Mouse (Mus musculus): ENCODE data around the gene Synpo2l. TPM values are rescaled to one million over a fixed set of nuclear protein-coding genes. Genes with fewer than 3 reads are reported as not detected.
"Not testable (repeated sequence)": the region's sequence is repeated elsewhere in the genome, so short reads cannot be mapped to it uniquely, and the experiment has no call there.

Synpo2l gene
- polyA plus RNA-seq, 1 experiment from 2014 or later, result 0.26 TPM

DNA sequence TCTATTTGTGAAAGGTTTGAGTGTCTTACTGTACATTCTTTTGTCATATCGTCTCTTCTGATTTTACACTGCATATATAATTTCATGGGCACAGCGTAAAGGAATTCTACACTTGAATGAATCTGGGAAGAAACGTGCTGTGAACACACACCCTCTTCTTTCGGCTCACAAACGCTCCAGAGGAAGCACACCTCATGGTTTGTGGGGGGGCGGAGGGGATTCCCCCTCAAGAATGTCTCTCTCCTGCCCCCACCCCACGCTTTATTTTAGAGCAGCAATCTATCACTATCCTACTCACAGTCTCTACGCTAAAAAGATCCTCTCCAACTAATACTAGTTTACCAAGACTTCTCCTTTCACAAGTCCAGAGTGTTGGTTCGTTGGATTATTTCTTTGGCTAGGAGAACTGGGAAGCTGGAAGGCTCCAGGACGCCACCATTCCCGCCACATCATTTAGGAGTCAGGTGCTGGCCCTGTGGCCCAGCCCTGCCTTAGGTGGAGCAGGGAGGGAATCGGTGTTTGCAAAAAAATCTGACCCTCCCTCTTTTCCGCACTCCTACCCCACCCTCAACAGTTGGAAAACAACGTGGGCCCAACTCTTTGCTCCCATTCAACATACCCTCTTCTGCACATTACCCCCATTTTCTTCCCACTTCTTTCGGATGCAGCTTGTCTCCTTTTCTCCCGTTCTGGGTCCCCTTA is 28.1 kb downstream of the Synpo2l start:
- WGBS, result 2% methylated on average over 16 of the region's 16 CpGs
- Histone ChIP-seq H3K27ac (ENCODE audit: low read depth, low read length) (peak overlapping the region; percentile 56), H3K4me2 (replicated peaks; ENCODE audit: low read depth, low read length) (peak overlapping the region; percentile 69), H3K27me3 (ENCODE audit: control insufficient read depth, insufficient read depth, low read length) (no peaks in the 10 kb centered on the region), H3K9ac (ENCODE audit: low read depth, low read length) (peak overlapping the region; percentile 97), H3K9me3 (ENCODE audit: control insufficient read depth, low read length) (no peaks in the 10 kb centered on the region), H3K4me3 (ENCODE audit: low read length) (peak overlapping the region; percentile 79), H3K4me1 (ENCODE audit: control insufficient read depth, insufficient read depth, low read length) (no peaks in the 10 kb centered on the region), H3K36me3 (ENCODE audit: control insufficient read depth, insufficient read depth, low read length) (no peaks in the 10 kb centered on the region)
- peak; percentile 59 for ATAC-seq (ENCODE audit: low FRiP score, low TSS enrichment)

DNA sequence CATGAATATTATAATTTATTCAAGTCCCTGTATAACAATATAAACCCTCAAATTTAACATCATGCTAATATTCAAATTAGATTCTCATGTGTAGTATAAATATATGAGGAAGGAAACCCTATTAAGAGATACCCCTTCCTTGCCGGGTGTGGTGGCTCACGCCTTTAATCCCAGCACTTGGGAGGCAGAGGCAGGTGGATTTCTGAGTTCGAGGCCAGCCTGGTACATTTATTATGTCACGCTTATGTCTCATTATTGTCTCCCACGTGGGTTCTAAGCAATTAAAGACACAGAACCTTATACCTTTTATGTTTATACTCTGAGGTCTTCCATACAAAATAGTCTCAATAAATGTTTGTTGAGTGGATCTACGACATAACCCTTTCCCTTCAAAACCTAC is 29.5 kb downstream of the Synpo2l start:
- no peak overlapping the region for H3K4me3 ChIP-seq (ENCODE audit: low read length)
- ATAC-seq (ENCODE audit: low FRiP score, low TSS enrichment), result no peak
- H3K27me3 ChIP-seq (ENCODE audit: control insufficient read depth, insufficient read depth, low read length), result no peaks in the 10 kb centered on the region
- no peak overlapping the region for H3K9ac ChIP-seq (ENCODE audit: low read depth, low read length)
- 91% methylated on average over 6 of the region's 6 CpGs for WGBS
- no peaks in the 10 kb centered on the region for H3K4me1 ChIP-seq (ENCODE audit: control insufficient read depth, insufficient read depth, low read length)
- no peak overlapping the region for H3K4me2 ChIP-seq (replicated peaks; ENCODE audit: low read depth, low read length)
- H3K27ac ChIP-seq (ENCODE audit: low read depth, low read length), result no peak overlapping the region
- H3K36me3 ChIP-seq (ENCODE audit: control insufficient read depth, insufficient read depth, low read length), result no peaks in the 10 kb centered on the region
- no peaks in the 10 kb centered on the region for H3K9me3 ChIP-seq (ENCODE audit: control insufficient read depth, low read length)

GRCm38 (mm10) chr14:20637818-20638574 is 30.2 kb downstream of the Synpo2l start:
- no peaks in the 10 kb centered on the region for H3K27me3 ChIP-seq (ENCODE audit: control insufficient read depth, insufficient read depth, low read length)
- no peaks in the 10 kb centered on the region for H3K36me3 ChIP-seq (ENCODE audit: control insufficient read depth, insufficient read depth, low read length)
- H3K27ac ChIP-seq (ENCODE audit: low read depth, low read length), result no peak overlapping the region
- ATAC-seq (ENCODE audit: low FRiP score, low TSS enrichment), result no peak
- no peak overlapping the region for H3K4me2 ChIP-seq (replicated peaks; ENCODE audit: low read depth, low read length)
- no peaks in the 10 kb centered on the region for H3K9me3 ChIP-seq (ENCODE audit: control insufficient read depth, low read length)
- no peak overlapping the region for H3K4me3 ChIP-seq (ENCODE audit: low read length)
- WGBS, result 80% methylated on average over 2 of the region's 2 CpGs
- no peak overlapping the region for H3K9ac ChIP-seq (ENCODE audit: low read depth, low read length)
- H3K4me1 ChIP-seq (ENCODE audit: control insufficient read depth, insufficient read depth, low read length), result no peaks in the 10 kb centered on the region

- not testable (repeated sequence) for H3K27ac ChIP-seq (ENCODE audit: low read depth, low read length); H3K4me1 ChIP-seq (ENCODE audit: control insufficient read depth, insufficient read depth, low read length); H3K4me3 ChIP-seq (ENCODE audit: low read length); H3K27me3 ChIP-seq (ENCODE audit: control insufficient read depth, insufficient read depth, low read length); H3K9me3 ChIP-seq (ENCODE audit: control insufficient read depth, low read length); ATAC-seq (ENCODE audit: low FRiP score, low TSS enrichment); H3K9ac ChIP-seq (ENCODE audit: low read depth, low read length); H3K36me3 ChIP-seq (ENCODE audit: control insufficient read depth, insufficient read depth, low read length); H3K4me2 ChIP-seq (replicated peaks; ENCODE audit: low read depth, low read length)
- 97% methylated on average over 3 of the region's 3 CpGs for WGBS
These were observed 31.2 kb downstream of the Synpo2l start for GRCm38 (mm10) chr14:20636968-20637367.

DNA sequence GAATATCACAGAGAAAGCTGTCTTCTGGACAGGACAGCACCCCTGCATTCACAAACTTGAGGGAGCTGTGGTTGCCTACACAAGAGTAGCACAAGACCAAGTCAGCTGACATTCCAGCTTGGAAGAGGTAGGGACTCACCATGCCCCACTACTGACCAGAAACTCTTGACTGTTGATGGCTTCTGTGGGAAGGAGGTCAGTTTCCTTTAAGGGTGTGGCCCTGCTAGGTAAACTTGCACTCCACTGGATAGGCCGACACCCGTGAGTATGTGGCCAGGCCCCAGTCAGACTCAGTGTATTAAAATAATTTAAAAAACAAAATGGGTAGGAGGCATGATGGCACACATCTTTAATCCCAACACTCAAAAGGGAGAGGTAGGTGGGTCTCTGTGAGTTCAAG is 32.6 kb downstream of the Synpo2l start:
- no peaks in the 10 kb centered on the region for H3K4me1 ChIP-seq (ENCODE audit: control insufficient read depth, insufficient read depth, low read length)
- ATAC-seq (ENCODE audit: low FRiP score, low TSS enrichment), result no peak
- no peak overlapping the region for H3K9ac ChIP-seq (ENCODE audit: low read depth, low read length)
- no peak overlapping the region for H3K4me2 ChIP-seq (replicated peaks; ENCODE audit: low read depth, low read length)
- no peak overlapping the region for H3K27ac ChIP-seq (ENCODE audit: low read depth, low read length)
- H3K4me3 ChIP-seq (ENCODE audit: low read length), result no peak overlapping the region
- whole genome bisulfite sequencing, result 89% methylated on average over 2 of the region's 2 CpGs
- no peaks in the 10 kb centered on the region for H3K9me3 ChIP-seq (ENCODE audit: control insufficient read depth, low read length)
- H3K36me3 ChIP-seq (ENCODE audit: control insufficient read depth, insufficient read depth, low read length), result no peaks in the 10 kb centered on the region
- no peaks in the 10 kb centered on the region for H3K27me3 ChIP-seq (ENCODE audit: control insufficient read depth, insufficient read depth, low read length)

- Histone ChIP-seq H3K27ac (ENCODE audit: low read depth, low read length) (no peak overlapping the region), H3K4me1 (ENCODE audit: control insufficient read depth, insufficient read depth, low read length) (no peaks in the 10 kb centered on the region), H3K27me3 (ENCODE audit: control insufficient read depth, insufficient read depth, low read length) (no peaks in the 10 kb centered on the region), H3K9ac (ENCODE audit: low read depth, low read length) (no peak overlapping the region), H3K4me2 (replicated peaks; ENCODE audit: low read depth, low read length) (no peak overlapping the region), H3K4me3 (ENCODE audit: low read length) (no peak overlapping the region), H3K9me3 (ENCODE audit: control insufficient read depth, low read length) (no peaks in the 10 kb centered on the region), H3K36me3 (ENCODE audit: control insufficient read depth, insufficient read depth, low read length) (no peaks in the 10 kb centered on the region)
- ATAC-seq (ENCODE audit: low FRiP score, low TSS enrichment), result no peak
- WGBS, result 42% methylated on average over 4 of the region's 4 CpGs
These were observed 36.9 kb downstream of the Synpo2l start for GRCm38 (mm10) chr14:20631253-20631652.

DNA sequence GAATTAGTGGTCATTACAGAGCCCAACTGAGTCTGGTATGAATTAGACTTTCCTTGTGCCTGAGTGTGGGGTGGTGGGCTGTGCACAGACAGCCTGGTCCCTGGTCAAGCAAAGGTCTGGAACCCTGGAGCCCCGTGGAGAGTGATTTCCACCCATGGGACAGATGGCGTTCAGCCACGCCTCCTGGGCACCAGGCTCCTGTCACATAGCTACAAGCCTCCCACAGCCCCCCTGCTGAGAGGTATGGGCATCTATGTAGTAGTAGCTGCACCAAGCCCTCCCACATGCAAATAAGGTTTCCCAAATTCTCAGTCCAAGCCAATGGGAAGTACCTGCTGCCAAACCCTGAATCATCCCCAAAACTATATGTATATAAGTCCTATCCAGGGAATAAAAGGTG is 41.2 kb downstream of the Synpo2l start:
- Histone ChIP-seq H3K4me2 (replicated peaks; ENCODE audit: low read depth, low read length) (no peak overlapping the region), H3K4me1 (ENCODE audit: control insufficient read depth, insufficient read depth, low read length) (no peaks in the 10 kb centered on the region), H3K4me3 (ENCODE audit: low read length) (no peak overlapping the region), H3K9me3 (ENCODE audit: control insufficient read depth, low read length) (no peaks in the 10 kb centered on the region), H3K9ac (ENCODE audit: low read depth, low read length) (no peak overlapping the region), H3K27ac (ENCODE audit: low read depth, low read length) (no peak overlapping the region), H3K36me3 (ENCODE audit: control insufficient read depth, insufficient read depth, low read length) (no peaks in the 10 kb centered on the region), H3K27me3 (ENCODE audit: control insufficient read depth, insufficient read depth, low read length) (no peaks in the 10 kb centered on the region)
- no peak for ATAC-seq (ENCODE audit: low FRiP score, low TSS enrichment)
- 59% methylated on average over 3 of the region's 3 CpGs for WGBS

- H3K27me3 ChIP-seq (ENCODE audit: control insufficient read depth, insufficient read depth, low read length), result no peaks in the 10 kb centered on the region
- ATAC-seq (ENCODE audit: low FRiP score, low TSS enrichment), result no peak
- no peaks in the 10 kb centered on the region for H3K4me1 ChIP-seq (ENCODE audit: control insufficient read depth, insufficient read depth, low read length)
- H3K9me3 ChIP-seq (ENCODE audit: control insufficient read depth, low read length), result no peaks in the 10 kb centered on the region
- no peak overlapping the region for H3K9ac ChIP-seq (ENCODE audit: low read depth, low read length)
- no peak overlapping the region for H3K4me3 ChIP-seq (ENCODE audit: low read length)
- H3K36me3 ChIP-seq (ENCODE audit: control insufficient read depth, insufficient read depth, low read length), result no peaks in the 10 kb centered on the region
- H3K27ac ChIP-seq (ENCODE audit: low read depth, low read length), result no peak overlapping the region
- no peak overlapping the region for H3K4me2 ChIP-seq (replicated peaks; ENCODE audit: low read depth, low read length)
- WGBS, result 80% methylated on average over 2 of the region's 2 CpGs
These were observed 41.7 kb downstream of the Synpo2l start for GRCm38 (mm10) chr14:20626447-20626846.

GRCm38 (mm10) chr14:20622907-20623306 is 45.2 kb downstream of the Synpo2l start:
- Histone ChIP-seq H3K4me2 (replicated peaks; ENCODE audit: low read depth, low read length) (no peak overlapping the region), H3K36me3 (ENCODE audit: control insufficient read depth, insufficient read depth, low read length) (no peaks in the 10 kb centered on the region), H3K4me3 (ENCODE audit: low read length) (no peak overlapping the region), H3K27me3 (ENCODE audit: control insufficient read depth, insufficient read depth, low read length) (no peaks in the 10 kb centered on the region), H3K4me1 (ENCODE audit: control insufficient read depth, insufficient read depth, low read length) (no peaks in the 10 kb centered on the region), H3K9ac (ENCODE audit: low read depth, low read length) (no peak overlapping the region), H3K9me3 (ENCODE audit: control insufficient read depth, low read length) (no peaks in the 10 kb centered on the region), H3K27ac (ENCODE audit: low read depth, low read length) (no peak overlapping the region)
- ATAC-seq (ENCODE audit: low FRiP score, low TSS enrichment), result no peak
- 90% methylated on average over 3 of the region's 3 CpGs for WGBS
